Mouse (Mus musculus) stomach, postnatal 0 days (tissue): Measurements from ENCODE around the gene Gabra5. TPM values are rescaled to one million over a fixed set of nuclear protein-coding genes. Genes with fewer than 3 reads are reported as not detected.
A peak's percentile ranks its signal among the peaks of the same experiment; 100 is the strongest.

Source experiments
- ATAC-seq: fragments of 200-750 bp; cut with Nextera tagmentation; 2 replicates; pipeline ENCODE4 v1.8.0; 2017; ENCODE audit not compliant: low FRiP score, low TSS enrichment
- DNase-seq: peaks from one replicate; pipeline ENCODE4 v3.0.0-alpha.2; 2016; ENCODE audit warnings: low spot score
- H3K27ac ChIP-seq: fragments of 300-500 bp; sonication (generic); replicated peaks from 2 replicates; pipeline ENCODE4 v1.5.1; 2014; ENCODE audit warnings: mild to moderate bottlenecking, control low read depth
- H3K27me3 ChIP-seq: fragments of 300-500 bp; sonication (generic); 2 replicates; pipeline ENCODE4 v1.6.1; 2014; ENCODE audit warnings: low read length; ENCODE audit not compliant: control insufficient read depth, insufficient read depth
- H3K36me3 ChIP-seq: fragments of 300-500 bp; sonication (generic); 2 replicates; pipeline ENCODE4 v1.6.1; 2014; ENCODE audit warnings: low read length, mixed read lengths; ENCODE audit not compliant: control insufficient read depth, insufficient read depth
- H3K4me1 ChIP-seq: fragments of 300-500 bp; sonication (generic); replicated peaks from 2 replicates; pipeline ENCODE4 v1.6.1; 2014; ENCODE audit warnings: antibody characterized with exemption; ENCODE audit not compliant: control insufficient read depth, insufficient read depth
- H3K4me2 ChIP-seq: fragments of 300-500 bp; sonication (generic); replicated peaks from 2 replicates; pipeline ENCODE4 v1.6.1; 2014; ENCODE audit warnings: low read depth, mild to moderate bottlenecking, control low read depth, moderate library complexity
- H3K4me3 ChIP-seq: fragments of 300-500 bp; sonication (generic); 2 replicates; pipeline ENCODE4 v1.5.1; 2014; ENCODE audit warnings: low read depth, low read length, control low read depth
- H3K9ac ChIP-seq: fragments of 300-500 bp; sonication (generic); 2 replicates; pipeline ENCODE4 v1.6.1; 2014; ENCODE audit warnings: mild to moderate bottlenecking, low read length, control low read depth, mixed read lengths
- H3K9me3 ChIP-seq: fragments of 300-500 bp; sonication (generic); 2 replicates; pipeline ENCODE4 v1.6.1; 2016; ENCODE audit warnings: low read length; ENCODE audit not compliant: control insufficient read depth
- CTCF ChIP-seq: IDR thresholded peaks from 2 replicates; pipeline ENCODE4 v1.5.1; 2016; ENCODE audit warnings: antibody characterized with exemption, low read depth, mild to moderate bottlenecking, moderate library complexity
- EP300 ChIP-seq: optimal IDR thresholded peaks from 2 replicates; pipeline ENCODE3; 2016; ENCODE audit warnings: antibody characterized with exemption
- WGBS: fragments of 180-500 bp; shearing (Covaris S2); extraction: QIAGEN DNeasy Blood & Tissue Kit; methylation state at CpG from one replicate; pipeline ENCODE4 v1.1.7; 2014; 5-methylcytosine and 5-hydroxymethylcytosine counted together
- polyA plus RNA-seq: library from polyadenylated mRNA; unstranded; fragments of >200 nt; fragmentation: Nextera tagmentation; extraction: Ambion mirVana; gene quantifications from 2 replicates; pipeline ENCODE4 v1.2.1, GENCODE M21; 2015

Gene Gabra5
- polyA plus RNA-seq, 1 experiment from 2014 or later = 0.06 TPM

DNA sequence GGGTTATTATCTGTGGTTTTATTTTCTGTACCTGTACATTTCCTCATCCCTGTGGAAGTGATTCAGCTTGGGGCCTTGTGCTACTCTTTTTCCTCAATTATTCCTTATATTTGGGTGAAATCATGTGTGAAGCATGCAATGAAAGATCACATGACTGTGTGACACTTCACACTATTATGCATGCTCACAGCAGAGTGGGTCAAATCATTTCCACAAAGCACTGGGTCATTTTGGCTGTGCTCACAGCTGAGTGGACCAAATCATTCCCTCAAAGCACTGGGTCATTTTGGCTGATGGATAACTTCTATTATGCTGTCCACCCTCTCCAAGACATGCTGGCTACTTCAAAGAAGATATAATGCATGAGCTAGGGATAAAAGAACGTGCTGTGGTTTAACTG is 97.0 kb downstream of the Gabra5 start:
- DNase-seq = no peak
- H3K4me3 ChIP-seq = no peak overlapping the region
- ATAC-seq = no peak
- 19% methylated on average over 1 of the region's 1 CpGs for WGBS
- H3K4me2 ChIP-seq = no peak overlapping the region
- TF ChIP-seq CTCF (no peak), EP300 (no peak)
- H3K27ac ChIP-seq = no peak overlapping the region
- H3K9me3 ChIP-seq = no peaks in the 10 kb centered on the region
- H3K4me1 ChIP-seq = no peaks in the 10 kb centered on the region
- no peaks in the 10 kb centered on the region for H3K27me3 ChIP-seq
- no peaks in the 10 kb centered on the region for H3K36me3 ChIP-seq
- no peak overlapping the region for H3K9ac ChIP-seq

DNA sequence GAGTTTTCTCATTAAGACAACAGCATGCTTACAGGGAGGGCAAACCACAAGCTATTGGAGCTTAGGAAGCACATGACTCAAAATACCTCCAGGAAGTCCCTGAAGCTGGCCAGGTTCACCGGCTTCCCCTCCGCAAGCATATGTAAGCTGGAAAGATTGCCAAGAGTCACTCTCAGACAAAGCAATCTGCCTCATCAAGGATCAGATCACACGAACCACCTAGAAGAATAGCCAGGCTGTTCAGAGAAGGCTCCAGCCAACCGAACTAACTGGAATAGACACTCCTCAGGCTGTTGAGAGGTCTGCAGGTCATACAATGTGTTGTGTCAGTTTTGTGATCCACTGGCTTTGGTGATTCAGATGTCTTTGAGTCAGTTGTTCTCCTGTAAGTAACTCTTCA is 98.7 kb downstream of the Gabra5 start:
- ATAC-seq = no peak
- WGBS = 81% methylated on average over 4 of the region's 4 CpGs
- Histone ChIP-seq H3K4me3 (no peak overlapping the region), H3K9me3 (no peaks in the 10 kb centered on the region), H3K4me1 (no peaks in the 10 kb centered on the region), H3K4me2 (no peak overlapping the region), H3K27ac (no peak overlapping the region), H3K27me3 (no peaks in the 10 kb centered on the region), H3K36me3 (no peaks in the 10 kb centered on the region), H3K9ac (no peak overlapping the region)
- no peak for DNase-seq
- TF ChIP-seq CTCF (no peak), EP300 (no peak)

DNA sequence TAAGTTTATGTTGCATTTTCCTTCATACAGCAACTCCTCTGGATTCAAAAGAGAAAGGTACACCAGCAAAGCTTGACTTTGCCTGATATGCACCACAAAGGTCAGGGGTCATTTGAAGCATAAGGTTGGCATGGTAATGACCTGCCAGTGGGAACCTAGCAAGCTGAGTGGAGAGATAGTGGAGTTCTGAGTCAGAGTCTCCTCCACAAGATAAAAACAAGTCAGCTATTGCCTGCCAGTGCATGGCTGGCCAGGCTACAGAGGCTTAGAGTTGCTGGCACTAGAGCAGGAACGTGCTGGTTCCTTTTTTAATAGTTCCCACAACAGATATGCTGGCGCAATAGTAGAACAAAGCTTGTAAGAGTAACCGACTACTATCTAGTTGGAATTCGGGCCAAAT is 116.3 kb downstream of the Gabra5 start:
- no peak for DNase-seq
- ATAC-seq = no peak
- Histone ChIP-seq H3K27me3 (no peaks in the 10 kb centered on the region), H3K27ac (no peak overlapping the region), H3K9me3 (no peaks in the 10 kb centered on the region), H3K4me2 (no peak overlapping the region), H3K4me3 (no peak overlapping the region), H3K4me1 (no peaks in the 10 kb centered on the region), H3K9ac (no peak overlapping the region), H3K36me3 (no peaks in the 10 kb centered on the region)
- TF ChIP-seq EP300 (no peak), CTCF (no peak)
- WGBS = 82% methylated on average over 4 of the region's 4 CpGs

DNA sequence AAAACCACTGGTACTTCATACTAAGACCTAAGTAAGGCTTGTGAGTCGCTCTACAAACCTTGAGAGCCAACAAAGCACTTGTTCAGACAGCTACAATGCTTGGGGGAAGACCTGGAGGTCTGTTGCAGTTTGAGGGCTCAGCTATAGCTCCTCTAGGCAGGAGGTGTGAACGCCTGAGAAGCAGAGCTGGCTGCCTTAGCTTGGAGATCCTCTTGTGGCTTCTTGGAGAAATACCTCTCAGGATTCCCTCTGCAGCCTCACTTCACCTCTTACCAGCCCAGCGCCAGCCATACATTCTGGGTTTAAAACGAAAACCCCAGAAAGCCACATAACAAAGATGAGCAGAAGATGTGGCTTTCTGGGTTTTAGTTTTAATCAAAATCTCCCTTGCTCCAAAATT is 119.8 kb downstream of the Gabra5 start:
- Histone ChIP-seq H3K27ac (no peak overlapping the region), H3K9ac (no peak overlapping the region), H3K9me3 (no peaks in the 10 kb centered on the region), H3K4me3 (no peak overlapping the region), H3K4me1 (no peaks in the 10 kb centered on the region), H3K36me3 (no peaks in the 10 kb centered on the region), H3K27me3 (peaks cover 7% of the 10 kb centered on the region), H3K4me2 (no peak overlapping the region)
- no peak for ATAC-seq
- TF ChIP-seq EP300 (no peak), CTCF (no peak)
- 36% methylated on average over 4 of the region's 4 CpGs for WGBS
- no peak for DNase-seq

DNA sequence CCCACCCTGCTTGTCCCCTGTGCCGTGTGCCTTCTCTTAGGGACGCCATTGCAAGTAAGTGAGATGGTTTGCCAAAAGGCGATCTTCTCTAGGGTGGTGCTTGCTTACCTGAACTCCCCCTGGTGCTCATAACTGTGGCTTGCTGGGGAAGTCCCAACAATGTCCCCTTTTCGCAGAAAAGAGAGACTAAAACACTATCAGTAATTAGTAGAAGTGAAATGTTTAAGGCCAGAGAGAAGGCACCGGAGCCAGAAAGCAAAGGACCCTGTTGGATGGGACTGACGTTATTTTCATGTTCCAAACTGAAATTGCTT is 122.6 kb downstream of the Gabra5 start:
- H3K4me3 ChIP-seq = peak overlapping the region; percentile 41
- DNase-seq = no peak
- peak; percentile 32; the same call in 1 of the 2 replicates for ATAC-seq
- H3K9me3 ChIP-seq = no peaks in the 10 kb centered on the region
- no peaks in the 10 kb centered on the region for H3K36me3 ChIP-seq
- peaks cover 7% of the 10 kb centered on the region for H3K27me3 ChIP-seq
- peak overlapping the region; percentile 88 for H3K4me2 ChIP-seq
- no peak for TF ChIP-seq EP300
- TF ChIP-seq CTCF = peak; percentile 11; the same call in 1 of the 2 replicates
- H3K4me1 ChIP-seq = no peaks in the 10 kb centered on the region
- 28% methylated on average over 6 of the region's 6 CpGs for WGBS
- H3K9ac ChIP-seq = no peak overlapping the region
- no peak overlapping the region for H3K27ac ChIP-seq

DNA sequence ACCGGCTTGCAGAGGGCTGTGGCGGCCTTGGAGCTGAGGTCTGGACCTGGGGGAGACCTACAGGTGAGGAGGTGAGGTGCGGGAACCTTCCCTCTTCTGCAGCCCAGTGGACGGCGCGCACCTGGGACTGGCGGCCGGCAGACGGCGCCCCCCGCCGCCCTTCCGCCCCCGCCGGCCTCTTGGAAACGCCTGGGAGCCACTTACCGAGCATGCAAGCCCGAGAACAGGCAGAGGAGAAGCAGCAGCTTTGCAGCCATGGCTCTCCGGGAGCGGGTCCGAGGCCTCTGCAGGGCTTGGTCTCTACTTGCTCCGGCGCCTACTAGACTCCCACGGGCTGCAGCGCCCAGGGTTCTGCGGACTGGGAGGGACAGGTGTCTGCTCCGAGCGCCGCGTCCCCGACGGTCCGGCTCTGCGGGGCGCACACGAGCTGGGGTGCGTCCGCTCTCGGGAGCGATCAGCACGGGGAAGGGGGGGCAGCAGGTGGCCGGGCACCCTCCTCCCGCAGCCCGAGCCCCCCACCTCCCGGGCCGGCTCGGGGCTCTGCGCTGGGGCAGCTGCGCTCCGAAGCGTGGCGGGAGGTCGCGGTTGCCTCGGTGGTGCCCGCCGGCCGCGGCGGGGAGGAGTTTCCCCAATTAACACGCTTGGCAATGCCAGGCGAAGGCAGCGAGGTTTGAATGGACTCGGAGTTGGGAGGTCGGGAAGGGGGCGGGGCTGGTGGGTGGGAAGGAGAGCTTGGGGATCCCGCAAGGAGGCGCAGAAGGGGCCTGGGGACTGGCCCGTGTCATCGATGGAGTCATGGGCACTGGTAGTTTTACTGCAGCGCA is 123.1 kb downstream of the Gabra5 start, which contains the start of gene Gabrg3:
Gene Gabrg3 (minus strand): TSS at position 672 of the 824 bp plus-strand sequence.
- Histone ChIP-seq H3K9me3 (no peaks in the 10 kb centered on the region), H3K4me1 (no peaks in the 10 kb centered on the region), H3K4me3 (peak within 1 kb of the TSS; percentile 41), H3K27ac (no peak within 1 kb of the TSS), H3K36me3 (no peaks in the 10 kb centered on the region), H3K9ac (0 out of 2 replicates have a peak within 1 kb of the TSS, but pooled peaks have one; percentile 18), H3K4me2 (peak within 1 kb of the TSS; percentile 88), H3K27me3 (peaks cover 7% of the 10 kb centered on the region)
- WGBS = 1% methylated on average over 54 of the region's 71 CpGs
- peak; percentile 45; the same call in 1 of the 2 replicates for ATAC-seq
- peak; percentile 20 for DNase-seq
- TF ChIP-seq CTCF (0 out of 2 replicates have a peak, but pooled peaks have one; percentile 12), EP300 (no peak)
